Mouse (Mus musculus): ENCODE results near the gene Il11ra1.

DNA sequence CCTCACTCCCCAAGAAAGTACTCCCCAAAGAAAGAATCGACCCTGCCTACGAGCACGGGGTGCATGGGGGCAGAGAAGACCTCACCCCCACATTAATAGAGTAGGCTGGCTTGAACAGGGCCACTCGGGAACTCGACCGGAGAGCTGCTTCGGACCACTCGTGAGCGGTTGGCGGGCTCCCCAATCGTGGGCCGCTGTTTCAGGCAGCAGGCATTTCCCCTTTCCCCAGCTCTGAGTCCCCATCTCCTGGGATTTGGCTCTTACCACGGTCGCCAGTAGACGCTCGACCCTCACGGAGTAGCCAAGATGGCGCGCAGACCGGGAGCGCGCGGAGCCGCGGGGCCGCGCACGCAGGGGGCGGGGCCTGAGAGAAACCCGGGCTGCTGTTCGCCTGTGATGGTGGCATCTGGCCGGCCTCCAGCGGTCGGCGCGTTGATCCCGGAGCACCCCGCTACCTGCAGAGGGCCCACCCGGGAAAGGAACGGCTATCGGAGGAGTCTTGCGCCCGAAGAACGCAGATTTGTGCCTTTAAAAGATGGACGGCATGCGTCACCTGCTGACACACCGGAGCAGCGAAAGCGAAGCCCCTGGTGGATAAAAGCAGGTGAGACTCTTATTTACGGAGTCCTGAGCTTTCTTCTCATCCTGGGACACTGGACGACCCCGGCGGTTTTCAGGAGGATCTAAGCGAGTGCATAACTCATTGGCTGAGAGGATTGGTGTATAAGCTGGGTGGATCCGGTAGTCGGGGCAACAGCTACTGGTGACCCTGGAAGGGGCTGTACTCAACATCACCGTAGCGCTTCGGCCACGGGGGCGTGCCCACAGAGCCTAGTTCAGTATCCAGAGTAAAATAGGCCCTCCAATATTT is 13.6 kb downstream of the Il11ra1 start, which contains the start of gene Rpp25l:
- TF ChIP-seq POLR2A (IDR thresholded peaks at IDR 0.05; ENCODE audit: insufficient read depth, low read depth, low read length) (peak; percentile 87), EP300 (IDR thresholded peaks at IDR 0.05; ENCODE audit: insufficient read depth, low read depth, low read length) (no peak)

Data from heart, adult 2 months (tissue).